Mouse (Mus musculus): ENCODE measurements around the gene Itgb5. TPM values are rescaled to one million over a fixed set of nuclear protein-coding genes. Genes with fewer than 3 reads are reported as not detected.

The Itgb5 gene
- polyA plus RNA-seq, 1 experiment from 2014 or later = 21.3 TPM

GRCm38 (mm10) chr16:33833781-33834482 is 4.5 kb downstream of the Itgb5 start:
- peak overlapping the region; percentile 47 for H3K4me2 ChIP-seq
- no peak overlapping the region; the same call in 1 of the 2 replicates for H3K9ac ChIP-seq
- H3K4me3 ChIP-seq = peak overlapping the region; percentile 18
- peak; percentile 35; the same call in 1 of the 2 replicates for ATAC-seq (ENCODE audit: low FRiP score, low read depth)
- no peaks in the 10 kb centered on the region for H3K36me3 ChIP-seq
- no peaks in the 10 kb centered on the region for H3K9me3 ChIP-seq
- H3K27ac ChIP-seq (replicated peaks) = peak overlapping the region; percentile 60
- 4% methylated on average over 25 of the region's 25 CpGs for WGBS
- H3K27me3 ChIP-seq = peaks cover 63% of the 10 kb centered on the region
- peaks cover 32% of the 10 kb centered on the region for H3K4me1 ChIP-seq (replicated peaks)

- H3K4me1 ChIP-seq (replicated peaks) = peaks cover 19% of the 10 kb centered on the region
- no peak for ATAC-seq (ENCODE audit: low FRiP score, low read depth)
- no peak overlapping the region for H3K4me2 ChIP-seq
- H3K9ac ChIP-seq = no peak overlapping the region
- no peaks in the 10 kb centered on the region for H3K9me3 ChIP-seq
- no peak overlapping the region for H3K4me3 ChIP-seq
- H3K27me3 ChIP-seq = peaks cover 38% of the 10 kb centered on the region
- H3K36me3 ChIP-seq = no peaks in the 10 kb centered on the region
- no peak overlapping the region for H3K27ac ChIP-seq (replicated peaks)
- 86% methylated on average over 3 of the region's 3 CpGs for WGBS
Observed at GRCm38 (mm10) chr16:33836676-33837075, 7.2 kb downstream of the Itgb5 start.

GRCm38 (mm10) chr16:33837191-33837590 is 7.7 kb downstream of the Itgb5 start:
- H3K9ac ChIP-seq = no peak overlapping the region
- no peaks in the 10 kb centered on the region for H3K36me3 ChIP-seq
- H3K27me3 ChIP-seq = peaks cover 33% of the 10 kb centered on the region
- H3K4me2 ChIP-seq = no peak overlapping the region
- peaks cover 20% of the 10 kb centered on the region for H3K4me1 ChIP-seq (replicated peaks)
- WGBS = 85% methylated on average over 3 of the region's 3 CpGs
- H3K4me3 ChIP-seq = no peak overlapping the region
- ATAC-seq (ENCODE audit: low FRiP score, low read depth) = no peak
- H3K9me3 ChIP-seq = no peaks in the 10 kb centered on the region
- no peak overlapping the region for H3K27ac ChIP-seq (replicated peaks)

- Histone ChIP-seq H3K4me2 (no peak overlapping the region), H3K4me3 (no peak overlapping the region), H3K9ac (no peak overlapping the region), H3K27me3 (peaks cover 2% of the 10 kb centered on the region; the same call in 1 of the 2 replicates), H3K4me1 (replicated peaks) (peaks cover 5% of the 10 kb centered on the region), H3K27ac (replicated peaks) (no peak overlapping the region), H3K9me3 (no peaks in the 10 kb centered on the region), H3K36me3 (no peaks in the 10 kb centered on the region)
- no peak for ATAC-seq (ENCODE audit: low FRiP score, low read depth)
- WGBS = 75% methylated on average over 6 of the region's 6 CpGs
Observed at GRCm38 (mm10) chr16:33840616-33841015, 11.2 kb downstream of the Itgb5 start.

GRCm38 (mm10) chr16:33842081-33842880 is 12.8 kb downstream of the Itgb5 start:
- WGBS = 69% methylated on average over 12 of the region's 12 CpGs
- H3K9ac ChIP-seq = no peak overlapping the region
- H3K4me3 ChIP-seq = no peak overlapping the region
- no peak for ATAC-seq (ENCODE audit: low FRiP score, low read depth)
- H3K36me3 ChIP-seq = no peaks in the 10 kb centered on the region
- no peak overlapping the region for H3K4me2 ChIP-seq
- peaks cover 5% of the 10 kb centered on the region for H3K4me1 ChIP-seq (replicated peaks)
- H3K27ac ChIP-seq (replicated peaks) = no peak overlapping the region
- no peaks in the 10 kb centered on the region for H3K27me3 ChIP-seq
- no peaks in the 10 kb centered on the region for H3K9me3 ChIP-seq

GRCm38 (mm10) chr16:33844150-33844611 is 14.7 kb downstream of the Itgb5 start:
- Histone ChIP-seq H3K27me3 (no peaks in the 10 kb centered on the region), H3K4me3 (no peak overlapping the region), H3K36me3 (no peaks in the 10 kb centered on the region), H3K27ac (replicated peaks) (no peak overlapping the region), H3K9ac (no peak overlapping the region), H3K4me2 (no peak overlapping the region), H3K9me3 (no peaks in the 10 kb centered on the region), H3K4me1 (replicated peaks) (peaks cover 5% of the 10 kb centered on the region)
- no peak for ATAC-seq (ENCODE audit: low FRiP score, low read depth)
- 45% methylated on average over 4 of the region's 4 CpGs for WGBS

- Histone ChIP-seq H3K36me3 (no peaks in the 10 kb centered on the region), H3K4me3 (no peak overlapping the region), H3K27me3 (no peaks in the 10 kb centered on the region), H3K4me2 (no peak overlapping the region), H3K9me3 (no peaks in the 10 kb centered on the region), H3K27ac (replicated peaks) (no peak overlapping the region), H3K4me1 (replicated peaks) (peaks cover 5% of the 10 kb centered on the region), H3K9ac (no peak overlapping the region)
- no peak for ATAC-seq (ENCODE audit: low FRiP score, low read depth)
- 86% methylated on average over 6 of the region's 6 CpGs for WGBS
Observed at GRCm38 (mm10) chr16:33844866-33845265, 15.4 kb downstream of the Itgb5 start.

GRCm38 (mm10) chr16:33853271-33853670 is 23.8 kb downstream of the Itgb5 start:
- no peak overlapping the region for H3K4me2 ChIP-seq
- no peak for ATAC-seq (ENCODE audit: low FRiP score, low read depth)
- H3K4me1 ChIP-seq (replicated peaks) = no peaks in the 10 kb centered on the region
- no peaks in the 10 kb centered on the region for H3K27me3 ChIP-seq
- H3K9me3 ChIP-seq = no peaks in the 10 kb centered on the region
- H3K4me3 ChIP-seq = no peak overlapping the region
- no peak overlapping the region for H3K9ac ChIP-seq
- H3K36me3 ChIP-seq = no peaks in the 10 kb centered on the region
- no peak overlapping the region for H3K27ac ChIP-seq (replicated peaks)

GRCm38 (mm10) chr16:33858766-33859165 is 29.3 kb downstream of the Itgb5 start:
- H3K9ac ChIP-seq = no peak overlapping the region
- H3K9me3 ChIP-seq = no peaks in the 10 kb centered on the region
- no peak overlapping the region for H3K27ac ChIP-seq (replicated peaks)
- ATAC-seq (ENCODE audit: low FRiP score, low read depth) = no peak
- WGBS = 88% methylated on average over 2 of the region's 2 CpGs
- H3K4me1 ChIP-seq (replicated peaks) = peaks cover 9% of the 10 kb centered on the region
- no peak overlapping the region for H3K4me3 ChIP-seq
- H3K27me3 ChIP-seq = no peaks in the 10 kb centered on the region
- H3K4me2 ChIP-seq = no peak overlapping the region
- H3K36me3 ChIP-seq = no peaks in the 10 kb centered on the region

GRCm38 (mm10) chr16:33859380-33859779 is 29.9 kb downstream of the Itgb5 start:
- Histone ChIP-seq H3K4me2 (peak overlapping the region; percentile 26; the same call in 1 of the 2 replicates), H3K27ac (replicated peaks) (no peak overlapping the region), H3K4me3 (no peak overlapping the region), H3K36me3 (no peaks in the 10 kb centered on the region), H3K9me3 (no peaks in the 10 kb centered on the region), H3K4me1 (replicated peaks) (peaks cover 9% of the 10 kb centered on the region), H3K9ac (no peak overlapping the region), H3K27me3 (no peaks in the 10 kb centered on the region)
- no peak for ATAC-seq (ENCODE audit: low FRiP score, low read depth)
- 64% methylated on average over 5 of the region's 5 CpGs for WGBS

GRCm38 (mm10) chr16:33859988-33860700 is 30.7 kb downstream of the Itgb5 start:
- Histone ChIP-seq H3K27ac (replicated peaks) (0 out of 2 replicates have a peak overlapping the region, but pooled peaks have one; percentile 6), H3K4me1 (replicated peaks) (peaks cover 9% of the 10 kb centered on the region)

GRCm38 (mm10) chr16:33862406-33862805 is 32.9 kb downstream of the Itgb5 start:
- Histone ChIP-seq H3K4me1 (replicated peaks) (peaks cover 9% of the 10 kb centered on the region), H3K27me3 (no peaks in the 10 kb centered on the region), H3K9me3 (no peaks in the 10 kb centered on the region), H3K4me3 (no peak overlapping the region), H3K4me2 (no peak overlapping the region), H3K36me3 (no peaks in the 10 kb centered on the region), H3K27ac (replicated peaks) (no peak overlapping the region), H3K9ac (no peak overlapping the region)
- ATAC-seq (ENCODE audit: low FRiP score, low read depth) = no peak
- 84% methylated on average over 4 of the region's 4 CpGs for WGBS

More at GRCm38 (mm10) chr16:33859988-33860700, 30.7 kb downstream of the Itgb5 start:
- WGBS = 43% methylated on average over 14 of the region's 14 CpGs
- H3K4me2 ChIP-seq = peak overlapping the region; percentile 26
- peak; percentile 95 for ATAC-seq (ENCODE audit: low FRiP score, low read depth)
- no peaks in the 10 kb centered on the region for H3K9me3 ChIP-seq
- no peak overlapping the region for H3K4me3 ChIP-seq
- no peak overlapping the region for H3K9ac ChIP-seq
- no peaks in the 10 kb centered on the region for H3K36me3 ChIP-seq
- no peaks in the 10 kb centered on the region for H3K27me3 ChIP-seq
